Mouse (Mus musculus) retina, embryonic 14.5 days (tissue): ENCODE data around the gene Dnttip1.
A peak's percentile ranks its signal among the peaks of the same experiment; 100 is the strongest.

Source experiments
- DNase-seq: peaks from one replicate; pipeline ENCODE4 v3.0.0-alpha.2; 2015; ENCODE audit warnings: low spot score

Dnttip1 gene

DNA sequence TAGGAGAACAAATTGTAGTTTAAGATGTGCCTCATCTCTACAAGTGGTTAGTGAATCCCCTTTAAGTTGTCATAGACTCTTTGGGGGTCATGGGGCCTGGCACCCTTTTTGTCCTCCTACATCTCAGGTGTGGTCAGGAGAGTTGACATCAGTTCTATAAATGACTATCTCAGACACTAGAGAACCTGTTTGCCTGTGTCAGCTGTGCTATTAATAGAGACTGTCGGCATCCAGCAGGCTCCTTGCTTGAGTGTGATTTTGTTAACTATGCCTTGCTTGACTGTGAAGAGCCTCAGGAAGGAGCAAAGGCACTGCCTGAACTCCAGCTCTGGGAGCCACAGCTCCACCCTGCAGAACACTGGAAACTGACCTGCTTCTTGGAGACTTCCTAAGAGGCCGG lies 9.0 kb downstream of the Dnttip1 start:
- DNase-seq, result no peak

DNA sequence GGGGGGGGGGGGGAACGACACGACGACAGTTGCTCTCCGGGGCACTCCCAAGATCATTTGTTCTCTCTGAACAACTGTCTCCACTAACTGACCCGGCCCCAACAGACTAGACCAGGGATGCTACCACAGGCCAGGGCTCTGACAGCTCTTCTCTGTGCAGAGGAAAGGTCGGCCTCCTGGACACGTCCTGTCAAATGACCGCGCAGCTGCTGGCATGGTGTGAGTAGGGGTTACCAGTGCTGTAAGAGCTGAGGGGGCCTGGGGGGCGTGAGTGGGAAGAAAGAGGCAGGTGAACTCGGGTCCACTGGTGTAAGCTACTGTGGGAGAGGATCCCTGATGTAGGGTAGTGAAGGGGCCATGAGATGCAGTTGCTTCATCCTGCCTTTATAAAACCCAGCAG lies 12.1 kb downstream of the Dnttip1 start:
- DNase-seq, result no peak

DNA sequence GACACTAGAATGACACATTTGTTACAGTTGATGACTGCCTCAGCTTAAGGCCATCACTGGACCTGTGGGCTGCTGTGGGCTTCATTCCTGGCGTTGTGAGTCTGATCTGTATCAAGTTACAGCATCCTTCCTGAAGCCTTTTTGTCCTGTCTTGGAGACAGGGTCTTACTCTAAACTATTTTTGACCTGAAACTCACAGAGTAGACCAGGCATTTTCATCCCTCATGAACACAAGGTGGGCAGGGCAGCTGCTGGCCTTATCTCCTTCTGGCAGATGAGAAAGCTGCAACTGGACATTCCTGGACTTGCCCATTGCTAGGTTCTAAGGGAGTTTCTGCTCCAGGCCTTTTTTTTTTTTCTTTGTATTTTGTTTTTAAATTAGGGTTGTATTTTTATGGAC lies 12.9 kb downstream of the Dnttip1 start:
- no peak for DNase-seq

DNA sequence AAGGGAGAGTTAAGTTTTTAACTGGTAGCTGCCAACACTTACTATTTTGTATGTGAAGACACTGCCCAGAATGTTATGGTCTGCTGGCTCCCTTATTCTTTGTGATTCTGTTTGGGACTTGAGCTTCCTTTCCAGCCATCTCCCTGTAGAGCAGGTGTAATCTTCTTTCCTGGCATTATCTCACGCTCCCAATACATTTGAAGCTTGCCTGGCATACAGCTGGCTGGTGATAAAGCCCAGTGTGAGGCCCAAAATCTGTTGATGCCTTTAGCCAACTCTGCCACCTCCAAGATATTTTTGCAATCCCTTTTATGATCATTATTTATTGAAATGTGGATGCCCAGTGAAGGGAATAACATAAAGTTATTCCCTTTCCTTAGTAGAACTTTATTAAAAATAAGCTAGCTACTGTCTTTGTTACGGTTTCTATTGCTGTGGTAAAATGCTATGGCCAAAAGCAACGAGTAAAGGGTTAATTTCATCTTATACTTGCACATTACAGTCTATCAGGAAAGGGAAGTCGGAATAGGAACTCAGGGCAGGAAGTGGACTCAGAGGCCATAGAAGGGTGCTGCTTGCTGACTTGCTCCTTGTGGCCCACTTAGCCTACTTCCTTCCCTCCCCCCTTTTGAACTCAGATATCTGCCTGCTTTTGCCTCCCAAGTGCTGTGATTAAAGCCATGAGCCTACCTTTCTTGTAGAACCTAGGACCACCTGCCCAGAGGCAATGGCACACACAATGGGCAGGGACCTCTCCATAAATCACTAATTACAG lies 14.5 kb downstream of the Dnttip1 start:
- no peak for DNase-seq

DNA sequence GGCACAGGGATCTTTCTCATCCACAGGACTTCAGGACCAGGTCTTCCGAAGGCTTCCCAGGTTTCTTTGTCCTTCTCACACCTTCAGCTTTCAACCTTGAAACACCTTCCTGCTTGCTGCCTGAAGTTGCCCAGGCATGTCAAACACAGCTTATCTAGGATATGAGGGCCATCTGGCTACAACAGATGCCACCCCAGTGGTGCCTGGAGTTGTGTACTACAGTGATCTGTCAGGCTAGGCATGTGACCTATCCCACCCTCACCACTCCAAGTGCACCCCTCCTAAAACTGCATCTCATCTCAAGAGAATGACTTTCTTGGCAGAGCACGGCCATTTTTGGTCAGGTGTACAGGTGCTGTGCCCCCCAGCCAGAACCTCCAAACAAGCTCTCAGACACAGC lies 15.7 kb downstream of the Dnttip1 start:
- DNase-seq, result no peak

DNA sequence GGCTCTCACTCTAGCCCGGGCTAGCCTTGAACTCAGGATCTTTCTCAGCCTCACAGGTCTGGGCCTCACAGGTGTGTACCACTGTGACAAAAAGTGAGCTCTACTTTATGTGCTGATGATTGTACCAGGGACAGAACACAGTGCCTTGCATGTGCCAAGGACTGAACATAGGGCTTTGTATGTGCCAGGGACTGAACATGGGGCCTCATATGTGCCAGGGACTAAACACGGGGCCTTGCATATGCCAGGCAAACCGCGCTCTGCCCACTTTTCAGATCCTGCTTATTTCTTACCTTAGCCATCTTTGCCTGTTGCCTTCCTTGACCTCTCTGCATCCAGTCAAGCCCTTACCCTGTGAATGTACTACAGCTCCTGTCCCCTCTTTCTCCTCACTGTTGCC lies 16.2 kb downstream of the Dnttip1 start:
- DNase-seq, result no peak

DNA sequence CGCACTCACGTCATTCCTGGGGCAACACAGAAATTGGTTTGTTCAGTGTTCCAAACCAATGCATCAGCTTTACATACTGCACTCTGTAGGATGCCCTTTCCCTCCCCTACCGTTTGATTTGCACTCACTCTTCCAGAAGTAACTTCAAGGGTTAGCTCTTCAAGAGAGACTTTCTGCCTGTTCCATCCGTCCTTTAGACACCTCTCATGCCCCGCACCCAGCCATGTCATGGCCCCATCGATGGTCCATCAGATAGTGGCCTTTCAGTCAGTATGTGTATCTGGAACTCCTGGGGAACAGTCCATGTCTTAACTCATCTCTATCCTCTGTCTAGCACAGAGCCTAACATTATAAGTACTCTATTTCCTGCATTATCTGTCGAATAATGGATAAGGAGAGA lies 16.8 kb downstream of the Dnttip1 start:
- DNase-seq, result no peak

DNA sequence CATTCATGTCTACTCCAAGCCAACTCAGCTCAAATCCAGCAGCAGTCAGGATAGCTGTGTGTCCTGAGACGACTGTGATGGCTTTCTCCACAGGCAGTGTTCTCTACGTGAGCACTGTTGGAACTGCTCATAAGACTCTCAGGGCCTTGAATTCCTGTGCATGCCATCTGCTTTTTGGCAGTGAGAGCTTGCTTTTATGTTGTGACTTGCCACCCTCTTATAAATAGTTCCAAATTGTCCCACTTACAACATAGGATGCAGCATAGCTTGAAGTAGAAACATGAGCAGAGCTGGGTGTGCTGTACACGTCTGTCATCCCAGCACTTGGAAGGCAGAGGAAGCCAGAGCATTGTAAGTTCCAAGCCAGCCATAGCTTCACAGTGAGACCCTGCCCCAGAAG lies 20.1 kb downstream of the Dnttip1 start:
- no peak for DNase-seq

DNA sequence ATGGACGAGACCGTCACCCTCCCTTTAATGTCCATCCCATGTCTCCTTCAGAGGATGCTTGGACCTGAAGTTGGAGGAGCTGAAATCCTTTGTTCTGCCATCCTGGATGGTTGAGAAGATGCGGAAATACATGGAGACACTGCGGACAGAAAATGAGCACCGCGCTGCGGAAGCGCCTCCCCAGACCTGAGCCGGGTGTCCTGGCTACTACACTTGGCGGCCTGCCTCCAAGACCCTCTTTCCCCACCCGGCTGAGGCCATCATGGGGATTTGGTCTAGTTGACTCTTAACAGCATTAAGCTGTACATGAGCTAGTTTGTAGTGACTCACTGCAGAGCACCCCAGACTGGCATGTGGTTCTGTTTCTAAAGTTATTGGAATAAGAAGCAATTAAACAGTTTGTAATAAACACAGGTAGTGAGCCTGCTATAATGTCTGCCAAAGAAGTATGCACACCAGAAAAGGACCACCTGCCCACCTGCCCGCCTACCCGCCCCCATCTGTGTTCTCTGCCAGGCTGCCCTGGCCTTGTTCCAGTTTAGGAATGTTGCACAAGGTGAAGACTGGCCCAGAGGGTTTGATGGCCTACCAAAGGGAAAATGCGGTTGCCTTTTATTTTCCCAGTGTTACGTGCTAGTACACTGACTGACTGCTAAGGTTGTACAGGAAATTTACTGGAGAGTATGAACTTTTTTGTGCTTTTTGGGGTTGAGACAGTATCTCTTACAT lies 22.2 kb downstream of the Dnttip1 start:
- no peak for DNase-seq

DNA sequence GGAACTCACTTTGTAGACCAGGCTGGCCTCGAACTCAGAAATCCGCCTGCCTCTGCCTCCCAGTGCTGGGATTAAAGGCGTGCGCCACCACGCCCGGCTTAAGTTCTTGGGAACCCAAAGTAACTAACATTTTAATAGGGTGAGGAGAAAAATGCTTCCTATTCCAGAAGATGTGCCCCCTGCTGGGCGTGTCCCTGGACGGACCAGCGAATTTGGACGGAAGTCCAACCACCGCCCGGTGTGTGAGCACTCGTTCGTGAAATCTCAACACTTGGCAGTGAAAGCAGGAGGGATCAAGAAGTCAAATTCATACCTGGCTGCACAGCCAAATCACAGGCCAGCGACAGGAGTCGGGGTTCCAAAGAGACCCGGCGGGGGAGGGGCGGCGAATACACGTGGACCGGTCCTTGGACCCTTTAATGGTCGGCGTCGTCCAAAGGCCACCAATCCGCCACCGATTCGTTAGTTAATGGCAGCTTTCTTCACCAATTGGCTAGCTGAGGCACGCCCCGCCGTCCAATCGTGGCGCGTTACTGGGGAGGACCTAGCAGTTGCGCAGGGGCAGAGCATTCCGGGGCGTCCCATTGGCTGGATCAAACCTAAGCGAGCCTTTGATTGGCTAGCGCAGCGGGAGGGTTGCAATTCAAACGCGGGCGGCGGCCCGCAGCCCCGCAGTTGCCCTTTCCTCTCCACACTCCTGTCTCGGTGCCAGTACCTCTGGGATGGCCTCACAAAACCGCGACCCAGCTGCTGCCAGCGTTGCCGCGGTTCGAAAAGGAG lies 23.7 kb downstream of the Dnttip1 start, which contains the start of gene Ube2c:
Ube2c (plus strand) TSS at position 641 of the 780 bp plus-strand sequence.
- DNase-seq, result peak; percentile 100

DNA sequence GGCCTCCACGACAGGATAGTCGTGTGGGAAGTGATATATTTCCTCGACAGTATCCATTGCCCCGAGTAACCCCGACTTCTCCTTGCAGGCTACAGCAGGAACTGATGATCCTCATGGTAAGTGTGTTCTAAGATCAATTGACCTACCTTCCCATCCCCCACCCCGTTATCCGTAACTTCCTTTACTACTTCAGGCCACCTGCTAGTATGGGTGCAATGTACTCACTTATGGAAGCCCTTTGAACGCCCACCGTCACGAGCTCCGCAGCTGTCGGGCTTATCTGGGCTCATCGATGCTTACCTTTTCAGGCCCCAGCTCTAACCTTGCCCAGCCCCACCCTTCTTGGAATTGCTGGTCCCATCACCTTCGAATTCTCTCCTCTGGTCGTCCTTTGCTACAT lies 24.5 kb downstream of the Dnttip1 start:
- no peak for DNase-seq

DNA sequence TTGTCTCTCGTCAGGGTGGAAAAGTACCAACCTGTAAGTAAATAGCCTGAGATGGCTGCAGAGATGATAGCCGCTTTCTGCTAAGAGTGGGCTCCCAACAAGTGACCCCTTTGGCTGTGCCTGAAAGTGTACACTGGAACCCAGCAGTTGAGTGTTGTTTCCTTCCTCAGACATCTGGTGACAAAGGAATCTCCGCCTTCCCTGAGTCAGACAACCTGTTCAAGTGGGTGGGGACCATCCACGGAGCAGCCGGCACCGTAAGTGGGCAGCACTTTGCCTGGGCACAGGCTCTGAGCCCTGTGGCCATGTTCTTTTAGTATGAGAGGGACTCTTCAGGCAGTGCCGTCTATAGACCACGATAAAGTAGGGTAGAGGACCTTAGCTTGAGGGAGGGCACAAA lies 25.3 kb downstream of the Dnttip1 start:
- DNase-seq, result no peak

DNA sequence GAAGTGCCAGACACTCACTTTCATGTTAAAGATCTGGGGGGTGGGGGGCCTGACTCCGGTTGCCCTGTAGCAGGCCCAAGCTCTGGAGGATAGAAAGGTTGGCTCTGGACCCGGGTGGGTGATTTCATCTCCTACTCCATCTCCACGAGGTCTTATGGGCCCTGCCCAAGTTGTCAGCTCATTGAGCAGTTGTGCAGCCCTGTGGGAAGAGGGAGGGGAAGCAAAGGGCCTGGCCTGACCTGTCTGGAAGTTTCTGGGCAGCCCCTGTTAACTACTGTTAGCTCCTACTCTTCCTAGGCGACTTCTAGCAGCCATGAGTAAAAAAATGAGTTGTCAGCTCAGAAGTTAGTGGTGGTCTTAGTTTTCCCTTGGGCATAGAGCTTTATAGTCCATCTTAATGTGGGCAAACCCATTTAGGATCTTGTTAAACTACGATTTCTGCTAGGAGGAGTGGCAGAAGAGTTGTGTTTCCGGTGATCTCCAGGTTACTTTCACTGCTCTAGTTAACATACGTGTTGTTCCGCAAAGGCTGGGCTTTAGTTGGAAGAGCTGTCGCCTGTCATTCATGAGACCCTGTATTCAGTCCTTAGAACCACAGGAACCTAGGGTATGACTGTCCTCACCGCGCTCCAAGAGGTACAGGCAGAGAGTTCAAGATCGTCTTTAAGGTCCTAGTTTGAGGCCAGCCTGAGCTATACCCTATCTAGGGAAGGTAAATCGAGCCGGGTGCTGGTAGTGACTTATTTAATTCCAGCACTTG lies 27.6 kb downstream of the Dnttip1 start:
- DNase-seq, result no peak

DNA sequence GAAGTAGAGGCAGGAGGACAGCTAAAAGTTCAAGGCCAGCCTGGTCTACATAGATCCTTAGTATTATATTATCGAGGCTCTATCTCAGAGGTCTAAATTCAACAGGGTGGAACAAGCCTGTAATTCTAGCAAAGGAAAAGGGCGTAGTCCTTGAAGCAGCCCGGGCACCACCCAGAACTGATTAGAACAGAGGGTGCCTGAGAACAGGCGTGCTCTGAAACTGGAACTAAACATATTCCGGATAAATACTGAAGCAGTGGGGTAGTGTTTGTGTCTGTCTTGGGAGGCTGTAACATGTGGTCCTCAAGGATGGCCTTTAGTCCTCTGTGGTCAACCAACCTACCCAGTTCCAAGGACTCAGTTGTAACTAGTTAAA lies 28.2 kb downstream of the Dnttip1 start:
- DNase-seq, result no peak

DNA sequence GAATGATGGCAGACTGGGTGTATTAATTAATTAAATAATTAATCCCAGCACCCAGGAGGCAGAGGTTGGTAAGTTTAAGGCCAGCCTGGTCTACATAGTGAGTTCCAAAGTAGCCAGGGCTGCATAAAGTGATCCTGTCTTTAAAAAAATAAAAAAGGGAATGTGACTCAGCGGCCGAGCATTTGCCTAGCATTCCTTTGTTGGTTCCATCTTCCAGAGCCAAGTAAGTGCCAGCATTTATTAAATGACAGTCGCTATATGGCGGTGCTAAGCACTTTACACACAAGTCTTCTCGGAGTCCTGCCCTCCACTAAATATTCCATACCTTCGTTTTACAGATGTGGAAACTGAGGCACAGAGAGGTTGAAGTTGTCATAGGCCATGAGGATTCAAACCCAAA lies 30.3 kb downstream of the Dnttip1 start:
- no peak for DNase-seq

DNA sequence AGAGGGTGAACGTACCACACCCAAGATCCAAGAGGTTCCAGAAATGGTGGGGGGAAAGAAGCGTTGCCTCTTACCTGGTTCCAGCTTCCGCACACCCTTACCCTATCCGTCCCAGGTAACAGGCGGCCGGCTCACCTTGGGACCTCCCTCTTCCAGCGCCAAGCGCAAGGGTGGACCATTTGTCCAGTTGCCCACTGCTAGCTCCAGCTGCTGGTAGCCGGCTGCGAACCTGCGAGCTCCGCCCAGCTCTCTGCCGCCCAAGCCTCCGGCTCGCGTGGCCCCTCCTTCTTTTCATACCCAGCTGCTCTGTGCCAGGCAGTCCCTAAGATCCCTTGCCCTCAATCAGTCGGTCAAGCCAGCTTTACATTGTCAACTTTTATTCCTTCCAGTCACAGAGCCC lies 31.0 kb downstream of the Dnttip1 start:
- no peak for DNase-seq

DNA sequence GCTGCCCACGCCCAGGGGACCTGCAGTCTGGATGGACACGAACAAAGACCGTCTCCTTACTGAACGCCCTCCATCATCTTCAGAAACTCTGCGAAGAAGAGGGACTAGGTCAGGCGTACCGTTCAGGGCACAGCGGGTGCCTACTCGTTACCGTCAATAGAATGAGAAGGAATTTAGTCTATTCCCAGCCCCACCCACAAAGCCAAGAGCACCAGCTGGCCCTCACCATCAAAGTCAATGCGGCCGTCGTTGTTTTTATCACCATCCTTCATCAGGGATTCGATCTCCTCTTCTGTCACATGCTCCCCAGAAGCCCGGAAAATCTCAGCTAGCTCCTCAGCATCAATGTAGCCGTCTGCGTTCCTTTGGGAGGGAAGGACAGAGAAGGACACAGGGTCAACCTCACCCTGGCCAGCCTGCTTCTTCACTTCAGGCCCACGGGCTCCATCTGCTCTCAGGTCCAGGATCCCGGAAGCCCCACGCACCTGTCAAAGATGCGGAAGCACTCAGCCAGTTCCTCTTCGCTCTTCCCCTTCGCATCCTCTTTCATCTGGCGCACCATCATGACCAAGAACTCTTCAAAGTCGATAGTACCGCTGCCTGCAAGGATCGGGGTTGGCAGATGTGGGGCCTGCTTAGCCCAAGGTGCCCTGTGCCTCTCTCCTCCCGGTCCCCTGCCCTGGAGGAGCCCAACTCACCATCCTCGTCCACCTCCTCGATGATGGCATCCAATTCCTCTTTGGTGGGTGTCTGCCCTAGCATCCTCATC lies 31.6 kb downstream of the Dnttip1 start:
- no peak for DNase-seq

DNA sequence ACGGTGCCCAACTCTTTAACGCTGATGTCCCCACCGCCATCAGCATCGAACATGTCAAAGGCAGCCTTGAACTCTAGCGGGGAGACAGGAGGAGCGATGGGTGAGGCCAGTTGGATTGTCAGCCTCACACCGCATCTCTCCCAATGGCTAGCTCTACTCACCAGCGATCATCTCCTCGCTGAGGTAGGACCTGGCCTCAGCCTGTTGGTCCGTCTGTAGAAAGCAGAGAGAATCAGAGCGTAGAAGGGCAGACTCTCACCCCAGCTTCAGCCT lies 32.2 kb downstream of the Dnttip1 start:
- DNase-seq, result no peak

DNA sequence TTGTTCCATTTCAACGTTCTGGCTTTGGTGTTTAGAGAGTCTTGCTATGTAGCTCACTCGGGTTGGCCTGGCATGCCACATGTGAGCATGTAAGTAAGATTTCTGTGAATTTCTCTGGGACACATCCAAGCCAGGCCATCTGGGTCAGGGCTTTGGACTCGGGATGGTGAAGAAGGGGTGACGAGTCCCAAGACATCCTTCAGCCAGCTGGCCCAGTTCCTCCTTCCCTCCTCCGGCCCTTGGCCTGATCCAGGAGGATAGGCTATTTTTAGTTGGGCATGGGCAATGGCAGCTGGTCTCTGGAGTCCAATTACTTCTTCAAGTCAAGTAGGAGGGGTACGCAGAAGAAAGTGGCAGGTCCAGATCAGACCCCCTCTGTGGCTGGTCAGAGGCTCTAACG lies 33.0 kb downstream of the Dnttip1 start:
- no peak for DNase-seq

DNA sequence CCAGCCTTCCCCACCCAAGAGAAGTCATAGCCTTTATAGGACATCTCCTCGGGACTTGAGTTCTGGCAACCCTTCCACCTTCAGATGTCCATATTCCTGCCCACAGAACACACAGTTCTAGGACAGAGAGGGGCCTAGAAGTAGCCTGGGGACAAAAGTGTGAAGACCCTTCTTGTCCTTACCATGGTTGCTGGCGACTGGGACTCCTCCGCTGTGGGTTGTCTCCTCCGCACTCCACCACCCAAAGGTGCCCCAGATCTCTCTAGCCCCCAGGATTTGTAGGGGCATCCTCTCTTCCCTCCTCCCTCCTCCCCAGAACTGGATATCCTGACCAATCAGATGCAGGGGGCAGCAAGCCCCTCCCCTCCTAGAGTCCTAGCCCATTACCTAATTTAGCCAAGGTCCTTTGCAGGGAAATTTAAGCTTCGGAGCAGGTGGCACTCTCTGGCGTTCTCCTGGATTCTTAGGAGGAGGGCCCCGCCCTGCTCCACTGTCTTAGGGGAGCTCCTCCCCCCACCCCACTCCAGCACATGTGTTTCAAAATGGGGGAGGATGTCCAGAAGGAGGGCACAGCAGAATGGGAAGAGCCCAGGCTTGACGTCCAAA lies 33.8 kb downstream of the Dnttip1 start, which contains the start of gene Tnnc2:
Tnnc2 (minus strand) TSS at position 487 of the 606 bp plus-strand sequence.
- no peak for DNase-seq

DNA sequence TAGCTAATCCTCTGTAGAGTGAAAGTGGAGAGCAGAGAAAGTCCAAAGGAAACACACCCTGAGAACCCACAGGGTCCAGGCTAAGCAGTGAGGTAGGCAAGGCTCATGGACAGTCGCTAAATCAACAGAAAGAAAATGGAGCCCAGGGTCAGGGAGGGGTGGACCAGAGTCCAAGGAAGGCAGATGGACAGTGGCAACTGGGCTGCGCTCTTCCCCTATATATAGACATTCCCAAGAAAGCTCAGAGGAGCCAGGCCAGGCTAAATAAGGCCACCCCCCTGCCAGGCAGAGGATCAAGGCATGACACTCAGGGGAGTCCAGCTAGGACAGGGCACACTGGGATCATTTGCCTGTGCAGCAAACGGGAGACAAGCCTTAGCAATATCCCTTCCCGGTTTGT lies 36.1 kb downstream of the Dnttip1 start:
- DNase-seq, result no peak
